Mouse (Mus musculus): ENCODE data around the gene Trim24.
"Not testable (repeated sequence)": the region's sequence is repeated elsewhere in the genome, so short reads cannot be mapped to it uniquely, and the experiment has no call there.

Gene Trim24

GRCm38 (mm10) chr6:37870245-37871136 is at the start of gene Trim24:
Trim24 (plus strand) TSS chr6:37870811.
- peak; percentile 98 for DNase-seq (ENCODE audit: low read depth, low spot score)

- no peak for DNase-seq (ENCODE audit: low read depth, low spot score)
Measured at GRCm38 (mm10) chr6:37821531-37822051, 49.0 kb upstream of the Trim24 start.

- no peak for DNase-seq (ENCODE audit: low read depth, low spot score)
Measured at GRCm38 (mm10) chr6:37822390-37822789, 48.2 kb upstream of the Trim24 start.

- DNase-seq (ENCODE audit: low read depth, low spot score), result no peak
Measured at GRCm38 (mm10) chr6:37823731-37824130, 46.9 kb upstream of the Trim24 start.

GRCm38 (mm10) chr6:37825331-37826115 is 45.1 kb upstream of the Trim24 start:
- not testable (repeated sequence) for DNase-seq (ENCODE audit: low read depth, low spot score)

- no peak for DNase-seq (ENCODE audit: low read depth, low spot score)
Measured at GRCm38 (mm10) chr6:37828955-37829354, 41.7 kb upstream of the Trim24 start.

GRCm38 (mm10) chr6:37829631-37830030 is 41.0 kb upstream of the Trim24 start:
- DNase-seq (ENCODE audit: low read depth, low spot score), result no peak

- DNase-seq (ENCODE audit: low read depth, low spot score), result no peak
Measured at GRCm38 (mm10) chr6:37833691-37834090, 36.9 kb upstream of the Trim24 start.

- DNase-seq (ENCODE audit: low read depth, low spot score), result not testable (repeated sequence)
Measured at GRCm38 (mm10) chr6:37836951-37837565, 33.6 kb upstream of the Trim24 start.

- no peak for DNase-seq (ENCODE audit: low read depth, low spot score)
Measured at GRCm38 (mm10) chr6:37842779-37843605, 27.6 kb upstream of the Trim24 start.

- DNase-seq (ENCODE audit: low read depth, low spot score), result no peak
Measured at GRCm38 (mm10) chr6:37843647-37844273, 26.9 kb upstream of the Trim24 start.

GRCm38 (mm10) chr6:37844947-37845346 is 25.7 kb upstream of the Trim24 start:
- not testable (repeated sequence) for DNase-seq (ENCODE audit: low read depth, low spot score)

GRCm38 (mm10) chr6:37847531-37847930 is 23.1 kb upstream of the Trim24 start:
- DNase-seq (ENCODE audit: low read depth, low spot score), result not testable (repeated sequence)

GRCm38 (mm10) chr6:37851352-37851751 is 19.3 kb upstream of the Trim24 start:
- DNase-seq (ENCODE audit: low read depth, low spot score), result no peak

- DNase-seq (ENCODE audit: low read depth, low spot score), result no peak
Measured at GRCm38 (mm10) chr6:37853289-37853688, 17.3 kb upstream of the Trim24 start.

- no peak for DNase-seq (ENCODE audit: low read depth, low spot score)
Measured at GRCm38 (mm10) chr6:37855384-37855783, 15.2 kb upstream of the Trim24 start.

- DNase-seq (ENCODE audit: low read depth, low spot score), result not testable (repeated sequence)
Measured at GRCm38 (mm10) chr6:37856300-37856699, 14.3 kb upstream of the Trim24 start.

GRCm38 (mm10) chr6:37857196-37857874 is 13.3 kb upstream of the Trim24 start:
- DNase-seq (ENCODE audit: low read depth, low spot score), result no peak

- DNase-seq (ENCODE audit: low read depth, low spot score), result no peak
Measured at GRCm38 (mm10) chr6:37858126-37858525, 12.5 kb upstream of the Trim24 start.

GRCm38 (mm10) chr6:37862893-37863292 is 7.7 kb upstream of the Trim24 start:
- DNase-seq (ENCODE audit: low read depth, low spot score), result no peak
